Mouse (Mus musculus) CD4-positive, CD25-positive, alpha-beta regulatory T cell, adult 9 weeks (primary cell): ENCODE measurements around the gene Gm13305. TPM values are rescaled to one million over a fixed set of nuclear protein-coding genes. Genes with fewer than 3 reads are reported as not detected.

Experiments used
- polyA plus RNA-seq: library from polyadenylated mRNA; unstranded; fragments of 100-300 nt; shearing (Covaris generic); gene quantifications from one replicate; pipeline ENCODE4 v1.2.1, GENCODE M21; 2017

Gm13305 gene
- not detected for polyA plus RNA-seq

DNA sequence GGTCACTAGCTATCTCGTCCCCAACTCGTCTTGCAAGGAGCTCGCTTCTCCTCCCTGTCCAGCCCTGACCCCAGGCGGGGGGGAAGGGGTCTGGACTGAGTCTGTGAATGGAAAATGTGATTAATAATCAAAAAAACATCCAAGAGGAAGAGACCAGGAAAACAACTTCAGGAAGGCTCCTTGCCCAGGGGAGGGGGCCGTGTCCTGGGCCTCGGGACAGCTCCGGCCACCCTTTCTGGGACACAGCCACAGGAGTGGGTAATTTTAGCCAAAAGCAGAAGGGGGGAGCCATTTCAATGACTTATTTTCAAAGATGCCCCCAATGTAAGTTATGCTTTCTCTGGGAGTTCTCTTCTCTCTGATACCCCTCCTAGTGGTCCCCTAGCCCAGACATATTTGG lies at the start of gene Gm13305:
TSS of gene Gm13305 (minus strand) at position 101 of the 400 bp plus-strand sequence.

DNA sequence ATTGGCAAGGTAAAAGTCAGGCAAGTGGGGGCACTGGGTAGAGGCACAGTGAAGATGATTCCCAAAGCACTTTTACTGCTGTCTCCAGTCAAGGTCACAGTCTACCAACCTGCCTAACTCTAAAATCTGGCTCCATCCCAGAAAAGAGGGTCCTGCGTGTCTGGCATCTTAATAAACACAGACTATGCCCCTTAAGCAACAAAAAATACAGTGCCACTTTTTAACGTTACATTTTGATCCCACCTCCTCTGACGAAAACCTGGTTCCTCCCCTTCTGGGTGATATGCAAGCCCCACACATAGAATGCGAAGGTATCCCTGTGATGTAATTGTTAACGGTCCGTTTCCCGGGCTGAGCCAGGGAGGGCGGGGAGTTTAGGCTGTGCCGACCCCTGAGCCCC lies 15.3 kb downstream of the Gm13305 start, which contains the start of gene Gm13306:
TSS of gene Gm13306 (plus strand) at position 301 of the 400 bp plus-strand sequence.

DNA sequence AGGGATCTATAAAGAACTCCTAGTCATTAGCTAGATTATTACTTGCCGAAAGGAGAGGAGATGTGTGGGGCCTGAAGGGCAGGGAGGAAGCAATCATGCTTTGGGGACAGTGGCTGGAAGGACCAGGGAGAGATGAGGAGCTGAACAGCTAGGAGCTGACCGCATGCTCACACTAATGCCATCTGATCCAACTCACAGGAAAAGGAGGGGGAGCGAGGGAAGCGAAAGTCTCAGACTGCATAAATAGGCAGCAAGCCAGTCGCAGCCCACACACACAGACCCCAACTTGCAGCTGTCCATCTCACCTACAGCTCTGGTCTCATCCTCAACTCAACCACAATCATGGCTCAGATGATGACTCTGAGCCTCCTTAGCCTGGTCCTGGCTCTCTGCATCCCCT lies 53.9 kb downstream of the Gm13305 start, which contains the start of gene Gm13304:
TSS of gene Gm13304 (plus strand) at position 301 of the 400 bp plus-strand sequence.

Other genes with a start within 250 kb of the Gm13305 start
- gene Gm20878, start 227.0 kb downstream of the Gm13305 start, polyA plus RNA-seq: 2.1 TPM
- gene Fam205a4, start 202.5 kb downstream of the Gm13305 start, polyA plus RNA-seq: 0.10 TPM
- gene Gm21093, start 133.9 kb downstream of the Gm13305 start, polyA plus RNA-seq: not detected
- gene Gm3893, start 77.4 kb downstream of the Gm13305 start, polyA plus RNA-seq: not detected
- not detected for gene Gm13304, start 53.8 kb downstream of the Gm13305 start, polyA plus RNA-seq
- not detected for gene Gm13306, start 15.2 kb downstream of the Gm13305 start, polyA plus RNA-seq
- not detected for gene Gm10600, start 72.0 kb upstream of the Gm13305 start, polyA plus RNA-seq
- not detected for gene Ccl21b, start 87.2 kb upstream of the Gm13305 start, polyA plus RNA-seq
- not detected for gene Gm21953, start 125.7 kb upstream of the Gm13305 start, polyA plus RNA-seq
- gene Fam205a3, start 149.7 kb upstream of the Gm13305 start, polyA plus RNA-seq: not detected